Mouse (Mus musculus) testis, adult 2 months (tissue): ENCODE measurements at regions not wholly inside any gene's neighbourhood (a gene's known extent, or its start where the extent isn't known, plus 50 kb on each side); places are given as distances from the start of the nearest gene placed in this dataset.

Source experiments
- CTCF ChIP-seq: fragments of 200-500 bp; IDR thresholded peaks from 2 replicates; pipeline ENCODE4 v1.5.1; 2012; ENCODE audit warnings: low read depth, mild to moderate bottlenecking, inconsistent platforms, low read length, moderate library complexity; ENCODE audit not compliant: control insufficient read depth, insufficient read depth, insufficient replicate concordance
- POLR2A ChIP-seq: fragments of 200-500 bp; IDR thresholded peaks from 2 replicates; pipeline ENCODE4 v1.6.1; 2012; ENCODE audit warnings: low read depth, mild to moderate bottlenecking, inconsistent platforms, low read length, moderate library complexity; ENCODE audit not compliant: control insufficient read depth

DNA sequence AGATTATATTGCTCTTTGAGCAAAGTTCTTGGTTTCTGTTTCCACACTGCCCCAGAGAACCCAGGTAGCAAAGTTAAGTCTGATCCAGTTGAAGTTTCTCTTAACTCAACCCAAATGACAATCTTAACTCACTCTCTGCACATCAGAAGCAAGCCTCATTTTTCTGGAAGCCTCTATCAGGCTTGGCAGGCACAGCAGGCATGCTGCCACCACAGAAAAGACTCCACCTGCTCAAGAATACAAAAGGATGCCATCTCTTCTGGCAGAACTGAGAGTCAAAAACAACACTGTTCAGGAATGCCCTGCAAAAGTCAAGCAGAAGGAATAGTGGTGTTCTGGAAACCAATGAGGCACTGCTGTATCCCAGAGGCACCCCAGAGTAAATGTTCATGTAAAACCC is 187.7 kb upstream of the Gm26657 start:
- TF ChIP-seq CTCF (no peak), POLR2A (no peak)
